Mouse (Mus musculus) hindbrain, embryonic 13.5 days (tissue): ENCODE measurements around the gene Krt81. TPM values are rescaled to one million over a fixed set of nuclear protein-coding genes. Genes with fewer than 3 reads are reported as not detected.

Experiments
- ATAC-seq: fragments of 200-750 bp; cut with Nextera tagmentation; 2 replicates; pipeline ENCODE4 v1.8.0; 2017; ENCODE audit warnings: moderate TSS enrichment; ENCODE audit not compliant: low FRiP score
- H3K27ac ChIP-seq: fragments of 300-500 bp; sonication (generic); 2 replicates; pipeline ENCODE4 v1.5.1; 2015; ENCODE audit warnings: inconsistent platforms, mild to moderate bottlenecking, moderate library complexity
- H3K27me3 ChIP-seq: fragments of 300-500 bp; sonication (generic); 2 replicates; pipeline ENCODE4 v1.6.1; 2015; ENCODE audit warnings: mild to moderate bottlenecking, inconsistent platforms
- H3K36me3 ChIP-seq: fragments of 300-500 bp; sonication (generic); 2 replicates; pipeline ENCODE4 v1.6.1; 2015; ENCODE audit warnings: mild to moderate bottlenecking, inconsistent platforms
- H3K4me1 ChIP-seq: fragments of 300-500 bp; sonication (generic); replicated peaks from 2 replicates; pipeline ENCODE4 v1.6.1; 2015; ENCODE audit warnings: inconsistent platforms
- H3K4me2 ChIP-seq: fragments of 300-500 bp; sonication (generic); 2 replicates; pipeline ENCODE4 v1.6.1; 2015; ENCODE audit warnings: inconsistent platforms, mild to moderate bottlenecking, moderate library complexity
- H3K4me3 ChIP-seq: fragments of 300-500 bp; sonication (generic); 2 replicates; pipeline ENCODE4 v1.5.1; 2015; ENCODE audit warnings: mild to moderate bottlenecking, inconsistent platforms
- H3K9ac ChIP-seq: fragments of 300-500 bp; sonication (generic); 2 replicates; pipeline ENCODE4 v1.6.1; 2015; ENCODE audit warnings: mild to moderate bottlenecking, inconsistent platforms
- H3K9me3 ChIP-seq: fragments of 300-500 bp; sonication (generic); 2 replicates; pipeline ENCODE4 v1.6.1; 2016; ENCODE audit warnings: inconsistent platforms
- WGBS: fragments of 180-500 bp; shearing (Covaris S2); methylation state at CpG from one replicate; pipeline ENCODE4 v1.1.7; 2015; 5-methylcytosine and 5-hydroxymethylcytosine counted together
- polyA plus RNA-seq: library from polyadenylated mRNA; unstranded; fragments of >200 nt; fragmentation: Nextera tagmentation; extraction: Ambion mirVana; gene quantifications from 2 replicates; pipeline ENCODE4 v1.2.1, GENCODE M21; 2015

Krt81 gene
- polyA plus RNA-seq, 1 experiment from 2014 or later: not detected

DNA sequence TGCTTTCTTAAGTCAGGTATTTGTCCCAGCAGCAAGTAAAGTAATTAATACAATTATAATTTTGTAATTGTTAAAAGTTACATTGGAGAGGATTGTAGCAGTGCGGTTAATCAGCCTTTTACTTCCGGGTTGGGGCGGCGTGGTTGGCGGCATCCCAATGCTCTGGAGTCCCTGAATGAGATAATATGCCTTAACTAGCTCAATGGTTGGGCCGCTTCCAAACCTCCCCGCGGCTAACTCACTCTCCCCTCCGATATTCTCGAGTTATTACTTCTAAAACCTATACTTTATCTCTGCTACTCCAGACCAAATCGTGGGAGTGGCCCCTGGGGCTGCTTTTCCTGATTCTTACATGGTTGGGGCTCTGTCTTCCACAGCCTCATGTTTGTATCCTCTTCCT lies 17.0 kb downstream of the Krt81 start:
- no peak for ATAC-seq
- H3K27ac ChIP-seq: no peak overlapping the region
- H3K27me3 ChIP-seq: no peaks in the 10 kb centered on the region; the same call in 1 of the 2 replicates
- WGBS: 77% methylated on average over 11 of the region's 11 CpGs
- H3K9me3 ChIP-seq: no peaks in the 10 kb centered on the region
- no peak overlapping the region for H3K4me2 ChIP-seq
- no peaks in the 10 kb centered on the region for H3K4me1 ChIP-seq
- H3K36me3 ChIP-seq: no peaks in the 10 kb centered on the region
- no peak overlapping the region for H3K4me3 ChIP-seq
- H3K9ac ChIP-seq: no peak overlapping the region

- 82% methylated on average over 4 of the region's 4 CpGs for WGBS
- Histone ChIP-seq H3K4me1 (peaks cover 9% of the 10 kb centered on the region), H3K9me3 (no peaks in the 10 kb centered on the region), H3K4me2 (no peak overlapping the region), H3K4me3 (no peak overlapping the region), H3K9ac (no peak overlapping the region), H3K27me3 (peaks cover 44% of the 10 kb centered on the region), H3K27ac (no peak overlapping the region), H3K36me3 (no peaks in the 10 kb centered on the region)
- no peak for ATAC-seq
Observed at GRCm38 (mm10) chr15:101440837-101441236, 22.7 kb downstream of the Krt81 start.

DNA sequence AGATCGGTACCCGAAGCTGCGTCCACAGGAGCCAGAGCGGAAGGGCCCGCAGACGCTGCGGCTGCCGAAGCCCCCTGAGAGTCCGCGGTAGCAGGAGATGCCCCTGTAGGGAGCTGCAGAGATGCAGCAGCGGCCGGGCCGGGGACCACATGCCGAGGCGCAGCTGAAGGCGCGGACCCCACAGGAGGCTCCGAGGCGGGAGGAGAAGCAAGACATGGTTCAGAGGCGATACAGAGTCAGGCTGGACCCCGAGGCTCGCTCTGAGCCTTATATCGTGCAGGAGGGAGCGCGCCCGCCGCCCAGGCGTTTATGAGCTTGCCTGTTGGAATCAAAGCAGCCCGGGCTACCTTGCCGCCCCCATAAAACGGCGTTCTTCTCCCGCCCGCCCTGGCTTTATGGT lies 25.0 kb downstream of the Krt81 start, which contains the start of gene Krt87:
Krt87 (minus strand) TSS at position 250 of the 400 bp plus-strand sequence.
- peak within 1 kb of the TSS; percentile 71 for H3K9ac ChIP-seq
- H3K4me1 ChIP-seq: peaks cover 9% of the 10 kb centered on the region
- no peaks in the 10 kb centered on the region for H3K9me3 ChIP-seq
- H3K27me3 ChIP-seq: peaks cover 44% of the 10 kb centered on the region
- 3% methylated on average over 34 of the region's 34 CpGs for WGBS
- H3K27ac ChIP-seq: no peak within 1 kb of the TSS
- ATAC-seq: no peak
- peak within 1 kb of the TSS; percentile 77 for H3K4me2 ChIP-seq
- no peaks in the 10 kb centered on the region for H3K36me3 ChIP-seq
- peak within 1 kb of the TSS; percentile 41 for H3K4me3 ChIP-seq

DNA sequence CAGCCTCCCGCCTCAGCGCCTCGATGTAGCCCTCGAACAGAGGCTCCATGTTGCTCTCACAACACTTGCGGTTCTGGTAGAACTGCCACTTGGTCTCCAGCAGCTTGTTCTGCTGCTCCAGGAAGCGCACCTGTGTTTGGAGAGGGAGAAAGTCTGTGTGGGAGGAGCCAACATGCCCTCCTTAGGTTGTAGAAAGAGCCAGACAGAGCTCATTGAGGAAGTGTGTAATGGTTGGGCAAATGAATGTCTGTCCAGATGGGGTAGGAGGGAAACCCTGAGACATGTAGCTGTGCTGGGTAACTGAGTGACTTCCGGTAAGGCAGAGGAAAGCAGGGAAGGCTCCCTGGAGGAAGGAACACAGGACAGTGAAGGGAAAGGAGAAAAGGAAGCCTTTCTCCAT lies 26.9 kb downstream of the Krt81 start:
- 86% methylated on average over 7 of the region's 7 CpGs for WGBS
- Histone ChIP-seq H3K9me3 (no peaks in the 10 kb centered on the region), H3K27me3 (peaks cover 44% of the 10 kb centered on the region), H3K4me1 (peaks cover 9% of the 10 kb centered on the region), H3K27ac (no peak overlapping the region), H3K9ac (no peak overlapping the region), H3K36me3 (no peaks in the 10 kb centered on the region), H3K4me2 (no peak overlapping the region), H3K4me3 (no peak overlapping the region)
- no peak for ATAC-seq

DNA sequence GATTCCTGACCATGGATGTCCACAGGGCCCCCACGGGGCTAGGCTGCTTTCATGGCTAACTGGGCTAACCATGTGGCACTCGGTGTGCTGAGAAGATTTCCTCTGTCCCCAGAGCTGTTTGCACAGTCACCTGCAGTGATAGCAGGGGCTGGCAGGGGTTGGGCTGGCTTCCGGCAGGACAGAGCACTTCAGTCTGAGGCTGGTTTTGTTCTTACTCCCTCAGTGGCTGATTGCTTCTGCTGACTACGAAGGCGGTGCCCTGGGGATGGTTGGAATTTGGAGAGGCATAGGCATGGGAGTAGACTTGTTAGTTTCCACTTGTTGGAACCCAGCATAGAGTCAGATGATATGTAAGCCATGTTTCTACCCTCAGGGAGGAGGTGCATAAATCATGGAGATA lies 38.6 kb downstream of the Krt81 start:
- H3K36me3 ChIP-seq: no peaks in the 10 kb centered on the region
- no peak for ATAC-seq
- H3K27me3 ChIP-seq: 0 out of 2 replicates have a peak, but pooled peaks cover 10% of the 10 kb centered on the region
- H3K4me3 ChIP-seq: no peak overlapping the region
- no peaks in the 10 kb centered on the region for H3K9me3 ChIP-seq
- H3K27ac ChIP-seq: no peak overlapping the region
- H3K9ac ChIP-seq: no peak overlapping the region
- no peaks in the 10 kb centered on the region for H3K4me1 ChIP-seq
- 23% methylated on average over 5 of the region's 5 CpGs for WGBS
- no peak overlapping the region for H3K4me2 ChIP-seq

DNA sequence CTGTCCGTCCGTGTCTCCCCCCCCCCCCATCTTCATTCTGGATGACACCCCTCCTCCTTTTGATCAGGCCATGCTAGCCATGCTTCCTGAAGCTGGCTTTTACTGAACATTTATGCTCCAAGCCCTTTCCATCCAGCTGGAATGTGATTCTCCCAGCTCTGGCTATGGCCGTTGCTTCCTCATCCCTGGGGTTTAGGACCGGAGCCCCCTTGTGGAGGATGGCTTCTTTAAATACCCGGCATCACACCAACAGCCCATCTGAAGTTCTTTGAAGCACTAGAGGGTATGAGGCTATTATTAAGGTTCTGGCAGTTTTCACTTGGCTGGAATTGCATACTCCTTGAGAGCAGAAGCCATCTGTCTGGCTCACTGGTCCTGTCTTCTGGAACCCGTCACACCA lies 42.6 kb downstream of the Krt81 start:
- 62% methylated on average over 6 of the region's 6 CpGs for WGBS
- no peak overlapping the region for H3K4me2 ChIP-seq
- 0 out of 2 replicates have a peak, but pooled peaks cover 6% of the 10 kb centered on the region for H3K27me3 ChIP-seq
- no peak overlapping the region for H3K27ac ChIP-seq
- H3K9me3 ChIP-seq: no peaks in the 10 kb centered on the region
- no peaks in the 10 kb centered on the region for H3K4me1 ChIP-seq
- no peak overlapping the region for H3K9ac ChIP-seq
- no peak overlapping the region for H3K4me3 ChIP-seq
- no peaks in the 10 kb centered on the region for H3K36me3 ChIP-seq
- no peak for ATAC-seq

GRCm38 (mm10) chr15:101418950-101419349 lies 44.6 kb downstream of the Krt81 start:
- Histone ChIP-seq H3K9me3 (no peaks in the 10 kb centered on the region), H3K36me3 (no peaks in the 10 kb centered on the region), H3K4me1 (no peaks in the 10 kb centered on the region), H3K27me3 (0 out of 2 replicates have a peak, but pooled peaks cover 11% of the 10 kb centered on the region), H3K9ac (no peak overlapping the region), H3K27ac (no peak overlapping the region), H3K4me3 (no peak overlapping the region), H3K4me2 (no peak overlapping the region)
- no peak for ATAC-seq
- 88% methylated on average over 4 of the region's 4 CpGs for WGBS

GRCm38 (mm10) chr15:101414807-101415565 lies 48.6 kb downstream of the Krt81 start:
- Histone ChIP-seq H3K27ac (no peak overlapping the region), H3K9ac (no peak overlapping the region), H3K4me2 (no peak overlapping the region), H3K27me3 (peaks cover 35% of the 10 kb centered on the region), H3K4me1 (0 out of 2 replicates have a peak, but pooled peaks cover 4% of the 10 kb centered on the region), H3K4me3 (no peak overlapping the region), H3K36me3 (no peaks in the 10 kb centered on the region), H3K9me3 (no peaks in the 10 kb centered on the region)
- 45% methylated on average over 11 of the region's 11 CpGs for WGBS
- ATAC-seq: no peak

- 54% methylated on average over 7 of the region's 7 CpGs for WGBS
- H3K36me3 ChIP-seq: no peaks in the 10 kb centered on the region
- no peak overlapping the region for H3K4me2 ChIP-seq
- H3K4me1 ChIP-seq: 0 out of 2 replicates have a peak, but pooled peaks cover 4% of the 10 kb centered on the region
- no peak overlapping the region for H3K9ac ChIP-seq
- no peaks in the 10 kb centered on the region for H3K9me3 ChIP-seq
- H3K4me3 ChIP-seq: no peak overlapping the region
- H3K27ac ChIP-seq: no peak overlapping the region
- ATAC-seq: no peak
- peaks cover 35% of the 10 kb centered on the region for H3K27me3 ChIP-seq
Observed at GRCm38 (mm10) chr15:101413916-101414635, 49.5 kb downstream of the Krt81 start.

DNA sequence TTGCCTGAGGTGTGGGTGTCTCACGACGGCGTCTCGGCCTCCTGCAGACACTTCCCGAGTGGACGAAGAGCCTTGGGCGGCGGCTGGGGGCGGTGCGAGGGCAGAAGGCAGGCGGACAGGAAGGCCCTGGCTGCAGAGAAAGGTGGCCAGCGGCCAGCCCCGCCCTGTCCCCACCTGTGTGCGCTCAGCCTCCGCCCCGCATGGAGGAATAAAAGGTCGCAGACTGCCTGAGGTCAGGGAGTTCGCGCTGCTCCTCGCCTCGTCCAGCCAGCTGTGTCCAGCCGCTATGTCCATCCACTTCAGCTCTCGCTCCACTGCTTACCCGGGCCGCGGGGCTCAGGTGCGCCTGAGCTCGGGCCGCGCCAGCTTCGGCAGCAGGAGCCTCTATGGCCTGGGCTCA lies 51.4 kb downstream of the Krt81 start:
- 32% methylated on average over 31 of the region's 31 CpGs for WGBS
- peaks cover 35% of the 10 kb centered on the region for H3K27me3 ChIP-seq
- no peak for ATAC-seq
- no peak overlapping the region for H3K4me3 ChIP-seq
- no peak overlapping the region for H3K4me2 ChIP-seq
- no peaks in the 10 kb centered on the region for H3K36me3 ChIP-seq
- 0 out of 2 replicates have a peak, but pooled peaks cover 4% of the 10 kb centered on the region for H3K4me1 ChIP-seq
- H3K9ac ChIP-seq: peak overlapping the region; percentile 9; the same call in 1 of the 2 replicates
- no peaks in the 10 kb centered on the region for H3K9me3 ChIP-seq
- H3K27ac ChIP-seq: no peak overlapping the region

DNA sequence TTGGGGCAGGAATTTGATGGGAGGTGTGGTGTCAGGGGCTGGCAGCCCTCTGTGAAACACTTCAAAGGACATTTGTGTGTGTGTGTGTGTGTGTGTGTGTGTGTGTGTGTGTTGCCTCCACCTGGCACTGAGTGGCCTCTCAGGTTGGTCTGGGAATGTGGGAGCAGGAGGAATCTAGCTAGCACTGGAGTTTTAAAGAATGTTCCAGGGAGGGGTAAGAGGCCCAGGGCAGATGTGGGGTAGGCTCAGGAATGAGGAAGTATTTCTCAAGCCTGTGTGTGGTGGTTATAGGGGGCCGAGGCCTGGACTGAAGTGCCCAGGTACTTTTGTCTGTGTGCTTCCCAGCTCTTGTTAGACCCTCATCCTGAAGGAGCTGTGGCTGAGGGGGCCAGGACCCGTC lies 52.8 kb downstream of the Krt81 start, which contains the start of gene Krt7:
Krt7 (plus strand) TSS at position 269 of the 400 bp plus-strand sequence.
- H3K4me2 ChIP-seq: no peak within 1 kb of the TSS

More for the DNA sequence above, 52.8 kb downstream of the Krt81 start, which contains the start of gene Krt7:
- ATAC-seq: no peak
- Histone ChIP-seq H3K27me3 (peaks cover 35% of the 10 kb centered on the region), H3K4me1 (0 out of 2 replicates have a peak, but pooled peaks cover 4% of the 10 kb centered on the region), H3K36me3 (no peaks in the 10 kb centered on the region), H3K4me3 (no peak within 1 kb of the TSS), H3K27ac (no peak within 1 kb of the TSS), H3K9me3 (no peaks in the 10 kb centered on the region), H3K9ac (no peak within 1 kb of the TSS)
- 56% methylated on average over 2 of the region's 2 CpGs for WGBS
